Mouse (Mus musculus) kidney, adult 9 months (tissue): ENCODE measurements around the gene Kif6.
A peak's percentile ranks its signal among the peaks of the same experiment; 100 is the strongest.

Source experiments
- DNase-seq: peaks from one replicate; pipeline ENCODE4 v3.0.0; 2022

Gene Kif6

GRCm38 (mm10) chr17:49614577-49615235 lies at the start of gene Kif6:
Gene Kif6 (plus strand): TSS chr17:49615136.
- DNase-seq, result peak; percentile 66

- no peak for DNase-seq
These were observed 46.2 kb upstream of the Kif6 start for GRCm38 (mm10) chr17:49568717-49569116.

GRCm38 (mm10) chr17:49577321-49577720 lies 37.6 kb upstream of the Kif6 start:
- DNase-seq, result no peak

- DNase-seq, result no peak
These were observed 32.5 kb upstream of the Kif6 start for GRCm38 (mm10) chr17:49582471-49582870.

- DNase-seq, result no peak
These were observed 24.9 kb upstream of the Kif6 start for GRCm38 (mm10) chr17:49590051-49590450.

- DNase-seq, result no peak
These were observed 9.5 kb upstream of the Kif6 start for GRCm38 (mm10) chr17:49605397-49605796.

GRCm38 (mm10) chr17:49607351-49608027 lies 7.4 kb upstream of the Kif6 start:
- DNase-seq, result no peak

GRCm38 (mm10) chr17:49610296-49610695 lies 4.6 kb upstream of the Kif6 start:
- DNase-seq, result no peak

GRCm38 (mm10) chr17:49615241-49615651 lies 310 bp downstream of the Kif6 start:
- DNase-seq, result no peak

- DNase-seq, result peak; percentile 44
These were observed 9.6 kb downstream of the Kif6 start for GRCm38 (mm10) chr17:49624572-49624971.

- DNase-seq, result peak; percentile 79
These were observed 12.3 kb downstream of the Kif6 start for GRCm38 (mm10) chr17:49627011-49627794.

- DNase-seq, result no peak
These were observed 13.9 kb downstream of the Kif6 start for GRCm38 (mm10) chr17:49628875-49629274.

- no peak for DNase-seq
These were observed 18.1 kb downstream of the Kif6 start for GRCm38 (mm10) chr17:49633041-49633440.

GRCm38 (mm10) chr17:49641903-49642302 lies 27.0 kb downstream of the Kif6 start:
- no peak for DNase-seq

- DNase-seq, result no peak
These were observed 27.4 kb downstream of the Kif6 start for GRCm38 (mm10) chr17:49642336-49642735.

- DNase-seq, result no peak
These were observed 28.1 kb downstream of the Kif6 start for GRCm38 (mm10) chr17:49642889-49643490.

- DNase-seq, result no peak
These were observed 31.3 kb downstream of the Kif6 start for GRCm38 (mm10) chr17:49646267-49646666.

- DNase-seq, result no peak
These were observed 34.0 kb downstream of the Kif6 start for GRCm38 (mm10) chr17:49648970-49649369.

- no peak for DNase-seq
These were observed 34.5 kb downstream of the Kif6 start for GRCm38 (mm10) chr17:49649394-49649793.

GRCm38 (mm10) chr17:49650366-49650765 lies 35.4 kb downstream of the Kif6 start:
- DNase-seq, result no peak

GRCm38 (mm10) chr17:49652357-49652756 lies 37.4 kb downstream of the Kif6 start:
- peak; percentile 29 for DNase-seq

GRCm38 (mm10) chr17:49652800-49653199 lies 37.9 kb downstream of the Kif6 start:
- DNase-seq, result no peak

GRCm38 (mm10) chr17:49661626-49662025 lies 46.7 kb downstream of the Kif6 start:
- no peak for DNase-seq
